Mouse (Mus musculus) midbrain, embryonic 13.5 days (tissue): ENCODE measurements around the gene Aldh1l1. TPM values are rescaled to one million over a fixed set of nuclear protein-coding genes. Genes with fewer than 3 reads are reported as not detected.

Source experiments
- ATAC-seq: fragments of 200-750 bp; cut with Nextera tagmentation; 2 replicates; pipeline ENCODE4 v1.8.0; 2017; ENCODE audit warnings: mild to moderate bottlenecking, moderate TSS enrichment, moderate library complexity
- H3K27ac ChIP-seq: fragments of 300-500 bp; sonication (generic); 2 replicates; pipeline ENCODE4 v1.5.1; 2015; ENCODE audit warnings: inconsistent platforms, mild to moderate bottlenecking, moderate library complexity
- H3K27me3 ChIP-seq: fragments of 300-500 bp; sonication (generic); 2 replicates; pipeline ENCODE4 v1.6.1; 2015; ENCODE audit warnings: mild to moderate bottlenecking, inconsistent platforms
- H3K36me3 ChIP-seq: fragments of 300-500 bp; sonication (generic); 2 replicates; pipeline ENCODE4 v1.6.1; 2015; ENCODE audit warnings: mild to moderate bottlenecking, inconsistent platforms
- H3K4me1 ChIP-seq: fragments of 300-500 bp; sonication (generic); replicated peaks from 2 replicates; pipeline ENCODE4 v1.6.1; 2015; ENCODE audit warnings: inconsistent platforms
- H3K4me2 ChIP-seq: fragments of 300-500 bp; sonication (generic); replicated peaks from 2 replicates; pipeline ENCODE4 v1.6.1; 2015; ENCODE audit warnings: moderate library complexity, mild to moderate bottlenecking, inconsistent platforms
- H3K4me3 ChIP-seq: fragments of 300-500 bp; sonication (generic); replicated peaks from 2 replicates; pipeline ENCODE4 v1.5.1; 2015; ENCODE audit warnings: mild to moderate bottlenecking, inconsistent platforms
- H3K9ac ChIP-seq: fragments of 300-500 bp; sonication (generic); replicated peaks from 2 replicates; pipeline ENCODE4 v1.6.1; 2015; ENCODE audit warnings: mild to moderate bottlenecking, inconsistent platforms
- H3K9me3 ChIP-seq: fragments of 300-500 bp; sonication (generic); 2 replicates; pipeline ENCODE4 v1.6.1; 2016; ENCODE audit warnings: mild to moderate bottlenecking, inconsistent platforms
- WGBS: fragments of 180-500 bp; shearing (Covaris S2); methylation state at CpG from one replicate; pipeline ENCODE4 v1.1.7; 2015; 5-methylcytosine and 5-hydroxymethylcytosine counted together
- polyA plus RNA-seq: library from polyadenylated mRNA; unstranded; fragments of >200 nt; fragmentation: Nextera tagmentation; extraction: Ambion mirVana; gene quantifications from 2 replicates; pipeline ENCODE4 v1.2.1, GENCODE M21; 2015

Aldh1l1 gene
- polyA plus RNA-seq, 1 experiment from 2014 or later = 30.8 TPM

DNA sequence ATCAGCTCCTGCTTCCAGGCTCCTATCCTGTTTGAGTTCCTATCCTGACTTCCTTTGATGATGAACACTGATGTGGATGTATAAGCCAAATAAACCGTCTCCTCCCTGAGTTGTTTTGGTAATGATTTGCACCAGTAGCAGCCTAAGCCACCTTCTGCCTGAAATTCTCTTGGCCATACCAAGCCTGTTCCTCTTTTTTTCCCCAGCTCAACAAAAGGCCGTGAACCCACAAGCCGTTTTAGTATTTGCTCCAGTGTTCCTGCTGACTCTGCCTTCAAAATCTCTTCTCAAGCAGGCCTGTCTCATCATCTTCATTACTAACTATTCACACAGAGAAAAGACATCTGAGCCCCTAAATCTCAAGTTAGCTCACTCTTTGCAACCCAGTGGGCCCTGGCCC is 7.9 kb downstream of the Aldh1l1 start:
- WGBS = 76% methylated on average over 3 of the region's 3 CpGs
- Histone ChIP-seq H3K4me1 (peaks cover 17% of the 10 kb centered on the region; the same call in 1 of the 2 replicates), H3K36me3 (no peaks in the 10 kb centered on the region), H3K4me2 (no peak overlapping the region), H3K4me3 (no peak overlapping the region), H3K27ac (no peak overlapping the region), H3K27me3 (no peaks in the 10 kb centered on the region), H3K9me3 (no peaks in the 10 kb centered on the region), H3K9ac (no peak overlapping the region)
- ATAC-seq = no peak

DNA sequence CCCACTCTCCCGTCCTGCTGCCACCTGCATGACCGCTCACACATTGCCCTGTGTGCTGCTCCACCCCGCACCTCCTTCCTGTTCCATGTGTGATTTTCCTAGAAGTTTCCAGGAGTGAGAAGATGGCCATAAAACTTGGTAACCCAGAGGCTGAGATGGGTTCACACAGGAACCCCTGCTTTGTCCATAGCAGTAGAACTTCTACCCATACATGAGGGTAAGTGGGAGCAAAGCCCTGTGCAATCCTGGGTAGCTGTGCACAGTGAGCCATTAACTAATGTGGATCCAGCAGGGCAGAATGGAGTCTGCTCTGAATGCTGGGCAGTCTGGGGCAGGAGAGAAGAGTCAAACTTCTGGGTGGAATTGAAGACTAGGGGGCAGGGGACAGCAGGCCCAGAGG is 8.3 kb downstream of the Aldh1l1 start:
- 91% methylated on average over 3 of the region's 3 CpGs for WGBS
- H3K27me3 ChIP-seq = no peaks in the 10 kb centered on the region
- no peaks in the 10 kb centered on the region for H3K36me3 ChIP-seq
- no peaks in the 10 kb centered on the region for H3K9me3 ChIP-seq
- no peak for ATAC-seq
- no peak overlapping the region for H3K4me3 ChIP-seq
- H3K9ac ChIP-seq = no peak overlapping the region
- H3K4me2 ChIP-seq = no peak overlapping the region
- H3K4me1 ChIP-seq = peaks cover 18% of the 10 kb centered on the region; the same call in 1 of the 2 replicates
- peak overlapping the region; percentile 54; the same call in 1 of the 2 replicates for H3K27ac ChIP-seq

DNA sequence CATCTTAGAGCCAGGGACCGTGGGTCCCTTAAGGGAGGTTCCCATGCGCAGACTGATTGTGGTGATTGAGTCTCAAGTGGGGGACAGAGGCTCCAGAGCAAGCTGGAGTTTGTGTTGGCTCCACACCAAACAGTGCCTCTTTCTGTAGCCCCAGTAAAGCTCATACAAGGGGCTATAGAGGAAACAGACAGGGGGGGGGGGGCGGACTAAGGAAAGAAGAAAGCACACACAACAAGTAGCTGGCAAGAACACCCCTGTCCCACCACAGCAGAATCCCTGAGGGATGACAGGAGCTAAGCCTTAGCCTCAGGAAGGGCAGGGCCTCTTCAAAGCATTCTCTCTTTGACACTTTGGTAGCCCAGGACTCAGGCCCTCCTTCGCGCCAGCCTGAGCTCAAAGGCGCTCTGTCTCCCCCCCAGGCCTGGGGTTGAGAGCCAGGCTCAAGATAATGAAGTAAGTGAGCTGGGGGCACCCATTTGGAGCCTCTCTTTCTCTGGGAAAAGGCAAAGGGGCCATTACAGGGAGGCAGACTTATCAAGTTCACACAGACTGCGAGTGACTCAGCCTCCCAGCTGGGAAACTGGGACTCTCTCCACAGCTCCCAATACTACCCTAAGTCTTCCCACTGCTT is 9.2 kb downstream of the Aldh1l1 start:
- H3K27me3 ChIP-seq = no peaks in the 10 kb centered on the region
- no peak overlapping the region for H3K4me2 ChIP-seq
- peaks cover 18% of the 10 kb centered on the region; the same call in 1 of the 2 replicates for H3K4me1 ChIP-seq
- WGBS = 29% methylated on average over 6 of the region's 7 CpGs
- H3K9ac ChIP-seq = no peak overlapping the region
- ATAC-seq = peak; percentile 90
- no peaks in the 10 kb centered on the region for H3K9me3 ChIP-seq
- H3K27ac ChIP-seq = peak overlapping the region; percentile 62
- no peaks in the 10 kb centered on the region for H3K36me3 ChIP-seq
- no peak overlapping the region for H3K4me3 ChIP-seq

DNA sequence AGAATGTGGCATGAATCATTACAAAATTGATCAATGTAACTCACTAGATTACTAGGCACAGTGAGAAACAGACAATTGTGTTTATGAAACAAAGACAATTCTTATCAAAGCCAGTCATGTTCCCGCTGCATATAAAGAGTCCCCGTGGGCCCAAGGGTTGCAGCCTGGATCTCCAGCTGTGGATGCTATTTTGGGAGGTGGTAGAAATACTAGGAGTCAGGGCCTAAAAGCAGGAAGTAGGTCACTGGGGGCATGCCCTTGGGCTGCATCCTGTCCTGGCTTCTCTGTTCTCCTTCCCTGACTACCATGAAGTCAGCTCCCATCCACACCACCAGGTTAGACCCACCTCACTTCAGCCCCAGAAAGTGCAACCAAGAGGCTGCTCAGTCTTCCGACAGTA is 10.0 kb downstream of the Aldh1l1 start:
- H3K27me3 ChIP-seq = no peaks in the 10 kb centered on the region
- H3K36me3 ChIP-seq = no peaks in the 10 kb centered on the region
- no peak overlapping the region for H3K9ac ChIP-seq
- H3K9me3 ChIP-seq = no peaks in the 10 kb centered on the region
- no peak overlapping the region for H3K4me2 ChIP-seq
- H3K27ac ChIP-seq = no peak overlapping the region
- ATAC-seq = no peak
- no peak overlapping the region for H3K4me3 ChIP-seq
- peaks cover 18% of the 10 kb centered on the region; the same call in 1 of the 2 replicates for H3K4me1 ChIP-seq
- 80% methylated on average over 3 of the region's 3 CpGs for WGBS

DNA sequence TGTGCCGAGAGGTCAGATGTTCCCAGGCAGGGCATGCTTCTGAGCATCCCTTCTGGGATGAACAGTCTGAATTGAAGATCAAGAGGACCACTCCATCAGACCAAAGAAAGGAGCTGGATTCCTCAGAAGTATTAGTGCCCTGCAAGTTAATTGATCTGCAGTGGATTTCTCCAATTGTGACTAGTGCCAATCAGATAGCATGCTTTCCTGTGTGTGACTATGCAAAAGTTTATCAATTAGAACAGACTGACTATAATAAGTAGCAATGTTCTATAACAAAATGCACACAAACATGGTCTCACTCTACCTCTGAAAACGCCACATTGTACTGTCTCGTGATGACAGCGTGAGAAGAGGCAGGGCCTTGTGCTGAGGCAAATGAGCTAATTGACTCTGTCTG is 13.3 kb downstream of the Aldh1l1 start:
- H3K27ac ChIP-seq = no peak overlapping the region
- H3K9ac ChIP-seq = no peak overlapping the region
- no peaks in the 10 kb centered on the region for H3K36me3 ChIP-seq
- no peaks in the 10 kb centered on the region for H3K27me3 ChIP-seq
- WGBS = 36% methylated on average over 4 of the region's 4 CpGs
- H3K9me3 ChIP-seq = no peaks in the 10 kb centered on the region
- peaks cover 16% of the 10 kb centered on the region; the same call in 1 of the 2 replicates for H3K4me1 ChIP-seq
- ATAC-seq = no peak
- no peak overlapping the region for H3K4me3 ChIP-seq
- no peak overlapping the region for H3K4me2 ChIP-seq

DNA sequence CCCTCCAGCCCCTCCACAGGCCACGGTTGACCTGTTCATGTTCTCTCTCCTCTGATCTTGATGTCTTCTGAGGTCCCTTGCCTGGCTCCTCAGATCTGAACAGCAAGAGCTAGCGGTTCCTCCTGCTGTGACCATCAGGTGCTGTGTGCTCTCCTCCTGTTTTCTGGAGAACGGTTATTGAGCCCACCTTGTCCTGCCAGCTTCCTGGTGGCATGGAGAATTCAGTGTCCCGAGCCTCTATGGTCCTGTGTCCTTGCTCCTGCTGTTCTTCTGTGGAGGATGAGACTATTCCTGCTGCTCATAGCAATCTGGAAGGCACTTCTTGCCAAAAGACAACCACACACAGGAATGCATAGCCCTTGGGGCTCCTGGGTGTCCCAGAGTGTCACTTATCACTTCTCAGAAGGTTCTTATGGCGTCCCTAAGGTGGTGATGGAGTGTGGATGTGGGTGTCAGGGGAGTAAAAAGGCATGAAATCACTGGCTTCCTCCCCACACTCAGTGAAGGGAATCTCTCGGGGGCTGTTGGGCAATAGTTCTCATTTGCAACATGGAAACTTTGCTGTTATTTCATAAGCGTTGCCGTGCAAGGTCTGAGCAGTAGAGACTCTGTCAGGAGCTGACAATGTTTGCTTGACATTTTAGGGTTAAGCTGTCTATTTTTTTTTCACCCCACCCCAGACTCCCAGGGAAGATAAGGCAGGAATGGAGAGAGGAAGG is 15.2 kb downstream of the Aldh1l1 start:
- H3K9ac ChIP-seq = no peak overlapping the region
- no peak for ATAC-seq
- no peaks in the 10 kb centered on the region for H3K36me3 ChIP-seq
- no peak overlapping the region for H3K4me3 ChIP-seq
- no peak overlapping the region for H3K27ac ChIP-seq
- WGBS = 78% methylated on average over 8 of the region's 8 CpGs
- H3K9me3 ChIP-seq = no peaks in the 10 kb centered on the region
- H3K27me3 ChIP-seq = no peaks in the 10 kb centered on the region
- no peak overlapping the region for H3K4me2 ChIP-seq
- H3K4me1 ChIP-seq = peaks cover 7% of the 10 kb centered on the region; the same call in 1 of the 2 replicates

DNA sequence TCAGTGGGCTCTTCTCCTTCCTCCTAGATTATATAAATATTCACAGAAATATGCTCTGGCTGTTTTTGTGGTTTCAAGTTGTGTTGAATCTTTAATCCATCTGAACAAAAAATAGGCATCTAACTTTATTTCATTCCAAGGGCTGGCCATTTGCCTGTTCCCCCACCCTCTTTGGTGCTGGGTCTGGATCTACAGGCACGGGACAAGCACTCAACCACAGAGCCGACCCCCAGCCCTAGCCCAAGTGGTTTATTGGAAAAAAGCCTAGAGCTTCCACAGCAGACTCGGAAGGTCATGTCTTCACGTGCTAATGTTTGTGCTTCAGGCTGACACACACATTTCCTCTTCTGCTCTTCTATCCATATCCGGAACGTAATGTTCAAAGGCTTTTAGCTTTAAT is 19.7 kb downstream of the Aldh1l1 start:
- Histone ChIP-seq H3K27ac (no peak overlapping the region), H3K4me2 (no peak overlapping the region), H3K9me3 (no peaks in the 10 kb centered on the region), H3K9ac (no peak overlapping the region), H3K27me3 (no peaks in the 10 kb centered on the region), H3K36me3 (no peaks in the 10 kb centered on the region), H3K4me1 (peaks cover 23% of the 10 kb centered on the region), H3K4me3 (no peak overlapping the region)
- WGBS = 77% methylated on average over 6 of the region's 6 CpGs
- ATAC-seq = no peak

DNA sequence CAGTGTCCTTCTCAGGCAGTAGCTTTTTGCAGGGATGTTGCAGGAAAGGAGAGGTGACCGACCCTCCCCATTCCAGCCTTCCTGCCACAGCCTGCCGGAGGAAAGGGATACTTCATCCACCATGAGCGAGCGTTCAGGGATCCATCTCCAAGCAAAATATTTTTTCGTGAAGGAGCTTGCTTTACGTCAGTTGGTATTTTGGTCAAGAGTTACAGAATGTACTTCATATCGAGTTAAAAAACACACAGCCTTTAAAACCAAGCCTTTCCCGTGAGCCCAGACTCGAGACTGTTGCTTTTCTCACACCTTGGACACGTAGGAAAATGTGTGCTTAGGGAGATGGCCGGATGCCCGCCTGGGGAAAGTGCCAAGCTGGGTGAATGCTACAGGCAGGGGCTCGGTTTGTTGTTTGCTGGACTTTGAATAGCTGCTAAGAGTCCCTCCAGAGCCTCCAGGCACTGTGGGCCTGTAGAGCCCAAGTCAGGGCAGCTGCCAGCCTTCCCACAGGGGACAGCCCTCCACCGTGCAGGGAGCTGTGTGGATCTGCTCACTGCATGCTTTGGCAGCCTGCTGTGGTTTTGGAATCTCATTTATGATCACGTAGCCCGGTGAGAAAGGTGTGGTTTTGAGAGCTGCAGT is 20.6 kb downstream of the Aldh1l1 start:
- H3K4me3 ChIP-seq = no peak overlapping the region
- H3K27me3 ChIP-seq = no peaks in the 10 kb centered on the region
- H3K4me1 ChIP-seq = peaks cover 23% of the 10 kb centered on the region
- H3K9ac ChIP-seq = no peak overlapping the region
- peak; percentile 84 for ATAC-seq
- WGBS = 68% methylated on average over 16 of the region's 16 CpGs
- H3K4me2 ChIP-seq = no peak overlapping the region
- no peaks in the 10 kb centered on the region for H3K36me3 ChIP-seq
- no peaks in the 10 kb centered on the region for H3K9me3 ChIP-seq
- H3K27ac ChIP-seq = peak overlapping the region; percentile 15

DNA sequence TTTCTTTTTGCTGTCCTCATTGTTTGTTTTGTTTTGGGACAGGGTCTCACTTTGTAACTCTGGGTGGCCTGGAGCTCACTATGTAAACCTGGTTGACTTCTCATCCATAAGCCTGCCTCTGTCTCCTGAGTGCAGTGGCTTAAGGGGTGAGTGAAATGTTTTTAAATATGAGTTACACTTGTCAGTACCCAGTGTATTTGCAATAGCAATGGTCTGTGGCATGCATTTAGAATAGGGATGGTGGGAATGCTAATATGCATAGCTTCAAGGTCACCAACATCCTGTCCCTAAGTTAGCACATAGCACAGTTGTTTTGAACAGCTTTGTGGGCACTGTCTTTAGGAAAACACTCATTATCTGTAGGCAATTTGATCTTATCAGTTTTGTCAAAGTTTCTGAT is 21.2 kb downstream of the Aldh1l1 start:
- H3K4me1 ChIP-seq = peaks cover 23% of the 10 kb centered on the region
- H3K36me3 ChIP-seq = no peaks in the 10 kb centered on the region
- H3K9me3 ChIP-seq = no peaks in the 10 kb centered on the region
- H3K4me3 ChIP-seq = no peak overlapping the region
- no peak overlapping the region for H3K9ac ChIP-seq
- peak overlapping the region; percentile 15 for H3K27ac ChIP-seq
- ATAC-seq = no peak
- no peaks in the 10 kb centered on the region for H3K27me3 ChIP-seq
- no peak overlapping the region for H3K4me2 ChIP-seq

DNA sequence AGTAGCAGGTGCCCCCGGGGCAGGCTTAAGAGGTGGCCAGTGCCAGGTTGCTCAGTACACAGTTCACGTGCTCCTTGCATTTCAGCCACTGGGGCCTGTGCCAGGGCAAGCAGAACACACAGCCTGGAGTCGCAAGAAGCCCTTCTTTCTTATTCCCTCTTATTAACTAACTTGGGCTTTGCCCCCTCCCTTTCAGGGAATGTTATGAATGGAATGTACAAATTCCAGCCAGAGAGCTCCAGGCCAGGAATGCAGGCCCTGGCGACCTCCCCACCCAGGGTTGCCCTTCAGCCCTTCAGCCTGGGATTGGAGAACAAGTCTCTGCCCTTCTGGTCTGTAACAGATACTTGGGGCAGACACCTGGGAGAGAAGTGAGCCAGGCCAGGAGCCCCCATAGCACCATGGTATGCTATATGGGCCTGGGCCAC is 22.0 kb downstream of the Aldh1l1 start:
- H3K27ac ChIP-seq = no peak overlapping the region

DNA sequence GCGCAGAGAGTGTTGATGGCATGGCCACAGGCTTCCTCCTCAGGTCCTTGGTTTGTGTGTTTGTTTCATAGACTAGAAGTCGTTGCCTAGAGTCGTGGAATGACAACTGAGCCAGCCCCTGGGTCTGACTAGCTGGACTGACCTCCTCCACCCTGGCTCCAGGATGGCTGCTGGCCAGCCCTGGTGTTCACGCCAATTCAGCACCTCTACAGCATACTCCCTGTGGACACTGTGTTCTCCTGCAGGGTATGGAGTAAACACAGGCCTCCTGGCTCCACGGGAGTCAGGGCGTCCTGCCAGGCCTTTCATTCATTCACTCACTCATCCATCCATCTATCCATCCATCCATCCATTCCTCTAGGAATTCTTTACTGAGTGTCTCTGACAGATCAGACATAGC is 22.9 kb downstream of the Aldh1l1 start:
- Histone ChIP-seq H3K4me2 (no peak overlapping the region), H3K36me3 (no peaks in the 10 kb centered on the region), H3K27me3 (no peaks in the 10 kb centered on the region), H3K9me3 (no peaks in the 10 kb centered on the region), H3K27ac (no peak overlapping the region), H3K4me3 (no peak overlapping the region), H3K9ac (no peak overlapping the region), H3K4me1 (peaks cover 23% of the 10 kb centered on the region)
- 80% methylated on average over 6 of the region's 6 CpGs for WGBS
- ATAC-seq = no peak

More for the DNA sequence above, 22.0 kb downstream of the Aldh1l1 start:
- no peaks in the 10 kb centered on the region for H3K27me3 ChIP-seq
- peak; percentile 55 for ATAC-seq
- H3K36me3 ChIP-seq = no peaks in the 10 kb centered on the region
- H3K9ac ChIP-seq = no peak overlapping the region
- no peak overlapping the region for H3K4me3 ChIP-seq
- H3K4me1 ChIP-seq = peaks cover 23% of the 10 kb centered on the region
- WGBS = 41% methylated on average over 4 of the region's 4 CpGs
- H3K9me3 ChIP-seq = no peaks in the 10 kb centered on the region
- H3K4me2 ChIP-seq = no peak overlapping the region

DNA sequence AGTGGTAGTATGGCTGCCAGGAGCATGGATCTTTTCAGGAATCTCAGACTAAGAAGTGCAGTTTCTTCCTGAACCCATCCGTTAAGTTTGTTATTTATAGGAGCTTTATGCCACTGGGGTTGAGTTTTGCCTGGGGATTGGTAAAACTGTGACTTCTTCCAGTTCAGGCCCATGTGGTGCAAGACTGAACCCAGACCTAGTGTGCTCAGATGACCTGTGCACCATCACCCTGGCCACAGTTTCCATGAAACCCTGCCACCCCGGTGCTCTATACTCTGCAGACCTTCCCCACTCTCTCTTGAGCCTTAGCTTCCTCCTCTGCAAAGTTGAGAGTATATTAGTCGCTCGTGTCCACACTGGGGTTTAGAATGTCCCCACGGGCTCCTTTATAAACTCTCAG is 26.2 kb downstream of the Aldh1l1 start:
- WGBS = 86% methylated on average over 5 of the region's 5 CpGs
- no peaks in the 10 kb centered on the region for H3K9me3 ChIP-seq
- H3K4me2 ChIP-seq = no peak overlapping the region
- H3K27me3 ChIP-seq = no peaks in the 10 kb centered on the region
- no peak for ATAC-seq
- peaks cover 16% of the 10 kb centered on the region for H3K4me1 ChIP-seq
- no peaks in the 10 kb centered on the region for H3K36me3 ChIP-seq
- H3K4me3 ChIP-seq = no peak overlapping the region
- H3K9ac ChIP-seq = no peak overlapping the region
- no peak overlapping the region for H3K27ac ChIP-seq
